Mouse (Mus musculus) kidney, adult 11 months (tissue): ENCODE data around the gene Phip.

Source experiments
- DNase-seq: peaks from one replicate; pipeline ENCODE4 v3.0.0; 2022

Phip gene

DNA sequence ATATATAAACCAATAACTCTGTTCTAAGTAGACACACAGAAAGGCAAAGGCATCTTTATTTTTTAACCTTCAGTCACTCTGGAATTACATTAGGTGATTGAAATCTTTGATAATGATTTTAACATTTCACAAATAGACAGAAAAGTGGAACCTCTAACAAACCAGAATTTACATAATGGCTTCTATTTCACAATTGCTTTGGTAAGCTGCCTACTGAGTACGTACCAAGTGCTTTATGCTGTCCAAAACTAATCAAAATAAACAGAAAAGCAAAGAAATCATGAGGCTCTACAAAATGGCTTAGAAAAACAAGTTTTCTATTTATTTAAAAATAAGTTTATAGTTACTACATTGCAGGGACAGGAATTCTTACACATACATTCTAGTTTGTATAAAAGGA is 109.2 kb downstream of the Phip start:
- no peak for DNase-seq

- no peak for DNase-seq
Observed at GRCm38 (mm10) chr9:82861775-82862430, 113.4 kb downstream of the Phip start.

GRCm38 (mm10) chr9:82861316-82861715 is 114.0 kb downstream of the Phip start:
- DNase-seq, result no peak

GRCm38 (mm10) chr9:82860805-82861204 is 114.5 kb downstream of the Phip start:
- DNase-seq, result no peak

GRCm38 (mm10) chr9:82856241-82856640 is 119.1 kb downstream of the Phip start:
- no peak for DNase-seq

DNA sequence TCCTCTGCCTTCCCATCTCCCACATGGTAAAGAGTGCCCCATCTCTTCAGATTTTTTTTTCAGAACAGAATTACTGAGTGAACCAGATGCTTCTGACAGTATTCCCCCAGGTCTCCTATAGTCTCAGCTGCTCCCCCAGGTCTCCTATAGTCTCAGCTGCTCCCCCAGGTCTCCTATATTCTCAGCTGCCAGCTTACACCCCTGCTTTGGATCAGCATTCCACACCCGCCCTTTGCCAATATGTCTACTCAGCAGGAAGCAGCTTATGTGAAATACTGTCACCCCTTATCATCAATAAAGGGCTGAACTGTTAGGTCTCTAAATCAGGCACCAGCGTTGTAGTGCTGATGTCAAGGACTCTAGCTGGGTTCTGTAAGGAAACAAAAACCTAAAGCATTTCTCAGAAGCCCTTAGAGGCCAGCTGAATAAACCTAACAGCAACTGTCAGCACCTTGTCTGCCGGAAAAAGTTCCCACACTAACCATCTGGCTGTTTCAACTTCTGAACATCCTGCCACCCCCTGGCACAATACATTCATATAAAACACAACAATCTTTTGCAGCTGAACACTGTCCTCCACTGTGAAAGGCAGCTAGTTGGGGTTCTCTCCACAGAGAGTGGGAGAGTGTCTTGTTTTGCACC is 120.2 kb downstream of the Phip start:
- DNase-seq, result no peak

DNA sequence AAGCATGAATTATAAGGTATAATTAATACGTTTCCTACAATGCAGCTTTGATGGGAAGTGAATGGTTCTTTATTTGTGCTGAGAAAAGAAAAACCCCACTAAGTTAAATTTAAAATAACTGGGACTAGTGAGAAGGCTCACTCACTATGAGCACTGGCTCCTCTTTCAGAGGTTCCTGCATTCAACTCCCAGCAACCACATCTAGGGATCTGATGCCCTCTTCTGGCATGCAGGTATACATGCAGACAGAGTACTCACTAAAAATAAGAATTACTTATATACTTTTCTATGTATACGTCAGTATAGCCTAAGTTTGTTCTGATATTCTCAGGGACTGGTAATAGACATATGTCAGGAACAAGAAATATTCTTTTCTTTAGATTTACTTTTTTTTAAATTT is 121.3 kb downstream of the Phip start:
- DNase-seq, result no peak

GRCm38 (mm10) chr9:82842671-82843070 is 132.6 kb downstream of the Phip start:
- DNase-seq, result no peak

- peak; percentile 12 for DNase-seq
Observed at GRCm38 (mm10) chr9:82835921-82836320, 139.4 kb downstream of the Phip start.

DNA sequence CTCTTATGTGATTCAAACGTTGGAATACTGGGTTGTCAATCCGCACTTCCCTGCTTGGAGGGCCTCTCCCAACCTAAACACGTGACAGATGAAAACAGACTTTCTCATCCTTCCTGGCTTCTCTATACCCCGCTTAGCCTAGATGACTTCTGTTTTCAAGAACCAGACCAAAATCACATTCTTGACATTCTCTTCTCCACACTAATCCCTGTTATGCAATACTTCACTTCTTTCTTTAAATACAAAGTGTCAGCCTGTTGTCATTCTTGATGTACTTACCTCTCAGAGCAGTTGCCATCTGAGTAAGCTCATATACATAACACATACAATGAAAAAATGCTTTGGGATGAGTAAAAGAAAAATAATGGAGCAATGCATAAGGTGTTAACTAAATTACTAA is 143.4 kb downstream of the Phip start:
- DNase-seq, result no peak

DNA sequence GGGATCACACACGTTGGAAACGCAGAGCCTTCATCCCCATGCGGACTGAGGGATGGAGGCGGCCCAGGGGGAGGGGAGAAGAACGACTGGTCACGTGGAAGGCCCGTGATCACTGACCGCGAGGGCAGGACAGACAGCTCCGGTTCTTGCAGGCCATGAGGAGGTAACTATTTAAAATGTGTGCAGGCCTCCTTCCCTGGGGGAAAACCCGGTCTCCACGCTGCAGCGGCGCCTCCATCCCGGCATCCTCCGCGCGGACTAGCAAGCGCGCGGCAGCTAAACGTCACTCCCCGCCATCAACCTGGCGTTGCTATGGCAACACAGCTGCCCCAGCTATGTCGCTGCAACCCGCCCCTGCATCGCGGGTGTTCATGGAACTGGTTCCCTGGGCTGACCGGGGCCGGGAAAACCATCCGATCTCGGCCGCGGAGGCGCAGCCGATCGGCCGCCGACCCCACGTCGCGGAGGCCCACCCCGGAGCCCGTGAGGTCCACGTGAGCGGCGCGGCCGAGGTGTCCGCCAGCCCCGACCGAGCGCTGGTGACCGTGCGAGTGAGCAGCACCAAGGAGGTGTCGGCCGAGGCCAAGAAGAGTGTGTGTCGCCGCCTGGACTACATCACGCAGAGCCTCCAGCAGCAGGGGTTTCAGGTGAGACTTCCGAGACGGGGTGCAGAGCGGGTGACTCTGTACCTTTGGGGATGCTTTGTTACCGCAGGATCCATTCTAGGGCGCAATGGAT is 145.5 kb downstream of the Phip start:
- peak; percentile 91 for DNase-seq

- no peak for DNase-seq
Observed at GRCm38 (mm10) chr9:82829007-82829689, 146.2 kb downstream of the Phip start, which contains the start of gene Irak1bp1. Gene Irak1bp1, plus strand, starts transcription at chr9:82829540.

GRCm38 (mm10) chr9:82826426-82826825 is 148.9 kb downstream of the Phip start:
- DNase-seq, result no peak
